Mouse (Mus musculus): ENCODE results near the gene Gpd1l. TPM values are rescaled to one million over a fixed set of nuclear protein-coding genes. Genes with fewer than 3 reads are reported as not detected.

The Gpd1l gene
- polyA plus RNA-seq, 1 experiment from 2014 or later = 6.7 TPM

DNA sequence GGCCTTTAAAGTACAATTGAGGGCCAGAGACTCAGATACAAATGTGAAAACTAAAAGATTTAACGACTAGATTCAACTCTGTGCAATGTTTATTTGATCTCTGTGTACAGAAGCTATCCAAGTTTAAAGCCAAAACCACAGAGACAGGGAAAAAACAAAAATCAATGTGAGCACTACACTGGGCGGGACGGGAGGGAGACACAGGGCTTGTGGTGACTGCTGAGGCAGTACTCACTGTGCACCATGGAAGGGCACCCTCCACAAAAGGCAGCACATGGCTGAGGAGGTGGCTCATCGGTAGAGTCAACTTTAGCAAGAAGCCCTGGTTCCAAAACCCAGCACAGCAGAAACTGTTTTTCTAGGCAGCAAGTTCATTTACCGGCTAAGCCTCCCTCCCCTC, 9.3 kb downstream of the Gpd1l start:
- no peaks in the 10 kb centered on the region for H3K9me3 ChIP-seq (ENCODE audit: control insufficient read depth, low read length)
- no peaks in the 10 kb centered on the region for H3K4me1 ChIP-seq (ENCODE audit: control insufficient read depth, insufficient read depth, low read length)
- H3K36me3 ChIP-seq (ENCODE audit: control insufficient read depth, insufficient read depth, low read length) = no peaks in the 10 kb centered on the region
- ATAC-seq (ENCODE audit: insufficient number of reproducible peaks, low FRiP score, low TSS enrichment, low read depth) (no peak), DNase-seq (ENCODE audit: low spot score) (no peak)
- 53% methylated on average over 5 of the region's 5 CpGs for WGBS
- no peak overlapping the region for H3K4me3 ChIP-seq (ENCODE audit: low read depth, low read length)
- H3K9ac ChIP-seq (ENCODE audit: low read length) = no peak overlapping the region
- H3K27me3 ChIP-seq (ENCODE audit: control insufficient read depth, insufficient read depth, low read length) = no peaks in the 10 kb centered on the region
- no peak overlapping the region for H3K27ac ChIP-seq (replicated peaks; ENCODE audit: low read depth, low read length)
- no peak overlapping the region for H3K4me2 ChIP-seq (ENCODE audit: low read depth, severe bottlenecking)

DNA sequence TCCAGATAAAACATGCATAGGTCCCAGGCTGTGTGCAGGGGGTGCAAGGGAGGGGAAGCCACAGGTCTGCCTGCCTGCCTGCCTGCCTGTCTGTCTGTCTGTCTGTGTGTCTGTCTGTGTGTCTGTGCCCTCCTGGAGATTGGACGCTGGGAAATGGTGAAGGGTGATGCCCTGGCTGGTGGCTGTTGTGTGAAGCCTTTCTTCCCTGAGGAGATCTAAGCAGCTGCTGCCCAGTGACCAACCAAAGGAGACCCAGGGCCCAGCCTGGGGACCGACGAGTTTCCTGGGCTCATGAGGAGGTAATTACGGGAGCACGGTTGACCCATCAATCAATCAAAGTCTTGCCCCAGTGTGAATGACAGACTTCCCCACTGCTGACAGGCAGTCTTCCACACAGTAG, 11.6 kb downstream of the Gpd1l start:
- no peaks in the 10 kb centered on the region for H3K27me3 ChIP-seq (ENCODE audit: control insufficient read depth, insufficient read depth, low read length)
- H3K9me3 ChIP-seq (ENCODE audit: control insufficient read depth, low read length) = no peaks in the 10 kb centered on the region
- H3K27ac ChIP-seq (replicated peaks; ENCODE audit: low read depth, low read length) = no peak overlapping the region
- DNase-seq (ENCODE audit: low spot score) = no peak
- no peaks in the 10 kb centered on the region for H3K4me1 ChIP-seq (ENCODE audit: control insufficient read depth, insufficient read depth, low read length)
- no peak overlapping the region for H3K4me2 ChIP-seq (ENCODE audit: low read depth, severe bottlenecking)
- no peak overlapping the region for H3K9ac ChIP-seq (ENCODE audit: low read length)
- no peak for ATAC-seq (ENCODE audit: insufficient number of reproducible peaks, low FRiP score, low TSS enrichment, low read depth)
- no peaks in the 10 kb centered on the region for H3K36me3 ChIP-seq (ENCODE audit: control insufficient read depth, insufficient read depth, low read length)
- WGBS = 51% methylated on average over 5 of the region's 5 CpGs
- no peak overlapping the region for H3K4me3 ChIP-seq (ENCODE audit: low read depth, low read length)

DNA sequence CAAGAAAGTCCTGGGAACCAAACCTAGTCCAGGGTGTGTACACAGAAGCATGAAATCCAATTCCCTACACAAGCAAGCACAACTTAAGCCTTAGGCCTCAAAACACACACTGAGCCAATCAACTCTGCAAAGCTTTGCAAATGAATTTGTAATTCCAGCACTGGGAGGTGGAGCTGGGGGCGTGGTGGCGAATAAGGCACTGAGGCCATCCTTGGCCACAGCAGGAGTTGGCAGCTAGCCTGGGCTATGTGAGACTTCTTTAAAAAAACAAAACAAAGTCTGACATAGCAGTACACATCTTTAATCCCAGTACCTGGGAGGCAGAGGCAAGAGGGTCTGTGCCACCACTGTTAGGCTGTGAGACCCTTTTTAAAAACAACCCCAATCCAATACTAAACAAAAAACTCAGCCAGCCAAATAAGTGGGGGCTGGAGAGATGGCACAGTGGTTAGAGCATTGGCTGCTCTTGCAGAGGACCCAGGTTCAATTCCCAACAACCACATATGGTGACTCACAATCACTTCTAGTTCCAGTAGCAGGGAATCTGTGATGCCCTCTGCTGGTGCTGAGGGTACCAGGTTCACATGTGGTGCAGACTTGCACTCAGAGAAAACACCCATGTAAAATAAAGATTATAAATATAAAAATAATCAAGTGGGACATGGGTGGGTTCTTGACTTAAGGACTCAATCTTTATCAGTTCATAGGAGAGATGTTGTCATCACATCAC, 12.3 kb downstream of the Gpd1l start:
- no peaks in the 10 kb centered on the region for H3K9me3 ChIP-seq (ENCODE audit: control insufficient read depth, low read length)
- no peaks in the 10 kb centered on the region for H3K4me1 ChIP-seq (ENCODE audit: control insufficient read depth, insufficient read depth, low read length)
- H3K36me3 ChIP-seq (ENCODE audit: control insufficient read depth, insufficient read depth, low read length) = no peaks in the 10 kb centered on the region
- 90% methylated on average over 2 of the region's 2 CpGs for WGBS
- no peak overlapping the region for H3K4me3 ChIP-seq (ENCODE audit: low read depth, low read length)
- ATAC-seq (ENCODE audit: insufficient number of reproducible peaks, low FRiP score, low TSS enrichment, low read depth) (no peak), DNase-seq (ENCODE audit: low spot score) (no peak)
- H3K27me3 ChIP-seq (ENCODE audit: control insufficient read depth, insufficient read depth, low read length) = no peaks in the 10 kb centered on the region
- no peak overlapping the region for H3K27ac ChIP-seq (replicated peaks; ENCODE audit: low read depth, low read length)
- H3K4me2 ChIP-seq (ENCODE audit: low read depth, severe bottlenecking) = no peak overlapping the region
- no peak overlapping the region for H3K9ac ChIP-seq (ENCODE audit: low read length)

DNA sequence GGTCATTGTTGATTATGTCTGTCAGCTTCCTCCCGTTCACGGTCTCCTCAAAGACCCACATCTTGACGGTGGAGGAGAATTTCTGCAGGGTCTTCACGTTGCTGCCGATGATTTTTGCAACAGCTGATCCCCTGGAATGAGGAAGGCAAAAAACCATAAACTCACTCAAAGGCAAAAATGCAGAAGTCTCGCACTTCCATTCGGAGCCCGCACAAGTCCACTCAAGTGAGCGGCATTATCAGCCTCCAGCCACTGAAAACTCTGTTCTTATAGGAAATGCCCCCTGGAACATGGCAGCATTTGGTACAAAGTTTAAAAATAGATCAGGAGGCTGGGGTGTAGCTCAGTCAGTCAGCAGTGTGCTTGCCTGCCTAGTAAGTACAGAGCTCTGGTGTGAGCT, 13.2 kb downstream of the Gpd1l start:
- DNase-seq (ENCODE audit: low spot score) (no peak), ATAC-seq (ENCODE audit: insufficient number of reproducible peaks, low FRiP score, low TSS enrichment, low read depth) (no peak)
- no peak overlapping the region for H3K9ac ChIP-seq (ENCODE audit: low read length)
- H3K27ac ChIP-seq (replicated peaks; ENCODE audit: low read depth, low read length) = no peak overlapping the region
- no peaks in the 10 kb centered on the region for H3K9me3 ChIP-seq (ENCODE audit: control insufficient read depth, low read length)
- no peaks in the 10 kb centered on the region for H3K27me3 ChIP-seq (ENCODE audit: control insufficient read depth, insufficient read depth, low read length)
- no peak overlapping the region for H3K4me3 ChIP-seq (ENCODE audit: low read depth, low read length)
- 92% methylated on average over 9 of the region's 9 CpGs for WGBS
- no peak overlapping the region for H3K4me2 ChIP-seq (ENCODE audit: low read depth, severe bottlenecking)
- no peaks in the 10 kb centered on the region for H3K36me3 ChIP-seq (ENCODE audit: control insufficient read depth, insufficient read depth, low read length)
- H3K4me1 ChIP-seq (ENCODE audit: control insufficient read depth, insufficient read depth, low read length) = no peaks in the 10 kb centered on the region

DNA sequence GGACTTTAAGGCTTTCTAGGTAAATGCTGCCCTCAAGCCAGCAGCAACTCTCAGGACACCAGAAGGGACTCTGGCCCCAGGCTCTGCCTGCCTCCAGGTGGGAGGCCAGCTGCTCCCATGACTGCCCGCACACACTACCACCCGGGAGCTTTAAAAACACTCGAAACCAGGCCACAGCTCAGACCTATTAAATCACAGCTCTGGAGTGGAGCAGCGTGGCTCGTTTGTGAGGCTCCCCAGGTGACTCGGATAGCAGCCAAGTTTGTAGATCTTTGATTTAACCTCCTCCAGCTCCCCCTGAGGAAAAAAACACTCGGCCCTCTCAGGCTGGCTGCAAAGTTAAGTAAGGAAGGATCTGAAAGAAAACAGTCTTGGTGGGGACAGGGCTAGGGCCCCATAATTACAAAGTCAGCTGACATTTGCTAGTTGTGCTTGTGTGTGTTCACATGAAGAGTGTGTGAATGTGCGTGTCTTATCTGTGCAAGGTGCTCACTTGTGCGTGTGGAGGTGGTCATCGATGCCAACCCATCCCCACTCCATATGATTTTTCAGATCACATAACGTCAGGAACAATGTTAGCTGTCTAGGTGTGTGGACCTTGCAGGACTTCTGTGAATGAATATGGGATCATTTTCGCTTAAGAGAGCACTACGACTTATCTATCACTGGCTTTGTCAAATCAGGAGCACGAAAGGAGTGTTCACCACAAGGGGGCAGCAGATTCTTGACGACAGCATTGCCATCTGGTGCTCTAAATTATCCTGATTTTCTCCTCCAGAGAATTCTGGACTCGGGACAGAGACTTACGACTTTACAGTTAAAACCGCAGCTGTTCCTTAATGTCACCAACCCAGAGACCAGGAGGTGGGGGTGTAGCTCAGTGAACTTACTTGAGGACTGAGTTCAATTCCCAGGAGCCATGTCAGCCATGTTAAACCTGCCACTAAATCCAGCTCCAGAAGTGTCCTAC, 20.8 kb downstream of the Gpd1l start:
- 43% methylated on average over 18 of the region's 18 CpGs for WGBS
- Histone ChIP-seq H3K9me3 (ENCODE audit: control insufficient read depth, low read length) (no peaks in the 10 kb centered on the region), H3K27ac (replicated peaks; ENCODE audit: low read depth, low read length) (0 out of 2 replicates have a peak overlapping the region, but pooled peaks have one; percentile 36), H3K27me3 (ENCODE audit: control insufficient read depth, insufficient read depth, low read length) (no peaks in the 10 kb centered on the region), H3K36me3 (ENCODE audit: control insufficient read depth, insufficient read depth, low read length) (no peaks in the 10 kb centered on the region), H3K4me2 (ENCODE audit: low read depth, severe bottlenecking) (no peak overlapping the region), H3K4me1 (ENCODE audit: control insufficient read depth, insufficient read depth, low read length) (no peaks in the 10 kb centered on the region), H3K4me3 (ENCODE audit: low read depth, low read length) (no peak overlapping the region), H3K9ac (ENCODE audit: low read length) (no peak overlapping the region)
- DNase-seq (ENCODE audit: low spot score) (peak; percentile 88), ATAC-seq (ENCODE audit: insufficient number of reproducible peaks, low FRiP score, low TSS enrichment, low read depth) (peak; percentile 58; the same call in 1 of the 2 replicates)

DNA sequence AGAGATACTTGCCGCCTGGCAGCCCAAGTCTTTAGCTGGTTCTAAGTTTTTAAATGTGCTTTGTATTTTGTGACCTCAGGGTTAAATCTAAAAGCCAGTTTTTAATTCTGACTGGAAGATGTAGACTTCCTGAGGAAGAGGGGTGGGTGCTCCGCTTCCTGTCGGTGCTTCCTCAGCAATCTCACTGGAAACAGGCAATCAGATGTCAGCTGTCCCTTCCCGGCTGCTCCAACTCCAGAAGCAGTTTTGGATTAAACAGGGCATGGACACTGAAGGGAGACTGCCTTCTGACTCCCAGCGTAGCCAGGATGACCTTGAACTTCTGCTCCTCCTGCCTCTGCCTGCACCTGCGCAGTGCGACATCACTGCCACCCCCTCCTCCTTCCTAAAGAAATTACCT, 26.3 kb downstream of the Gpd1l start:
- Histone ChIP-seq H3K27me3 (ENCODE audit: control insufficient read depth, insufficient read depth, low read length) (no peaks in the 10 kb centered on the region), H3K9ac (ENCODE audit: low read length) (no peak overlapping the region), H3K27ac (replicated peaks; ENCODE audit: low read depth, low read length) (no peak overlapping the region), H3K4me1 (ENCODE audit: control insufficient read depth, insufficient read depth, low read length) (peaks cover 3% of the 10 kb centered on the region), H3K4me3 (ENCODE audit: low read depth, low read length) (no peak overlapping the region), H3K4me2 (ENCODE audit: low read depth, severe bottlenecking) (no peak overlapping the region), H3K36me3 (ENCODE audit: control insufficient read depth, insufficient read depth, low read length) (no peaks in the 10 kb centered on the region), H3K9me3 (ENCODE audit: control insufficient read depth, low read length) (no peaks in the 10 kb centered on the region)
- DNase-seq (ENCODE audit: low spot score) (no peak), ATAC-seq (ENCODE audit: insufficient number of reproducible peaks, low FRiP score, low TSS enrichment, low read depth) (no peak)
- WGBS = 70% methylated on average over 7 of the region's 7 CpGs

DNA sequence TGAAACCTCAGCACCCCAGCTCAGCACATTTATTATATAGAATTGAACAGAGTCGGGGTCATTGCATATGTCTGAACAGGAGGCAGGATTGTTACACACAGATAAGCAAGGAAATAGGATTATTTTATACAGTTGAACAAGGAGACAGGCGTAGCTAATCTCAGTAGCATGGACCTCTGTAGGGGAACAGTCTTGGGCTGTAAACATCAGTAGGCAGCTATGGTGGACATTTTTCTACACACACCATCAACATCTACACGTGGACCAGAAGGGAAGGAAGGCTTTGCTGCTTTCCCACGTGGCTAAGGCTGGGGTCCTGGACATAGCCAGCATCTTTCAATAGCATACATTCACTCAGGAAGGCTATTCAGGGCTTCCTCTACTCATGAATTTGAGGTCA, 37.9 kb downstream of the Gpd1l start:
- no peak for DNase-seq (ENCODE audit: low spot score)
- ATAC-seq (ENCODE audit: insufficient number of reproducible peaks, low FRiP score, low TSS enrichment, low read depth) = no peak
- H3K27me3 ChIP-seq (ENCODE audit: control insufficient read depth, insufficient read depth, low read length) = no peaks in the 10 kb centered on the region
- H3K27ac ChIP-seq (replicated peaks; ENCODE audit: low read depth, low read length) = no peak overlapping the region
- H3K9ac ChIP-seq (ENCODE audit: low read length) = no peak overlapping the region
- no peaks in the 10 kb centered on the region for H3K9me3 ChIP-seq (ENCODE audit: control insufficient read depth, low read length)
- no peak overlapping the region for H3K4me2 ChIP-seq (ENCODE audit: low read depth, severe bottlenecking)
- H3K4me3 ChIP-seq (ENCODE audit: low read depth, low read length) = no peak overlapping the region
- H3K36me3 ChIP-seq (ENCODE audit: control insufficient read depth, insufficient read depth, low read length) = no peaks in the 10 kb centered on the region
- H3K4me1 ChIP-seq (ENCODE audit: control insufficient read depth, insufficient read depth, low read length) = no peaks in the 10 kb centered on the region
- 79% methylated on average over 4 of the region's 4 CpGs for WGBS

DNA sequence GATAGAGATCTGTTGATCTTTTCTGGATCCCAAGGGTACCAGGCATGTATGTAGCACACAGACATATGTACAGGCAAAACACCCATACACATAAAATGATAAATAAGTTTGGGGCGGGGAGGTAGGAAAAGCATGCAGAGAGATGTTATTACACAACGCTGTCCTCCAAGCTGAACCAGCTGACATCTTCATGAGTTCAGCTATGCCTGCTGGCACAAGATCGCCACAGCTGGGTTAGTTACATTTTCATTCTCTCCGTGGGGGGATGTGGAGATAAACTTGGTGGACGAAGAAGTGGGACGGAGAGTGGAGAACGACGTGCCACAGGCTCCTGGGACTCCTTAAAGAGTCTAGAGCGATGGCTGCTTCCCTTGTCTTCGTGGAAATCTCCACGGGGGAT, 40.8 kb downstream of the Gpd1l start:
- H3K27ac ChIP-seq (replicated peaks; ENCODE audit: low read depth, low read length) = no peak overlapping the region
- no peak overlapping the region for H3K4me3 ChIP-seq (ENCODE audit: low read depth, low read length)
- H3K4me1 ChIP-seq (ENCODE audit: control insufficient read depth, insufficient read depth, low read length) = no peaks in the 10 kb centered on the region
- H3K4me2 ChIP-seq (ENCODE audit: low read depth, severe bottlenecking) = no peak overlapping the region
- no peaks in the 10 kb centered on the region for H3K9me3 ChIP-seq (ENCODE audit: control insufficient read depth, low read length)
- WGBS = 87% methylated on average over 11 of the region's 11 CpGs
- ATAC-seq (ENCODE audit: insufficient number of reproducible peaks, low FRiP score, low TSS enrichment, low read depth) (no peak), DNase-seq (ENCODE audit: low spot score) (no peak)
- H3K9ac ChIP-seq (ENCODE audit: low read length) = no peak overlapping the region
- no peaks in the 10 kb centered on the region for H3K27me3 ChIP-seq (ENCODE audit: control insufficient read depth, insufficient read depth, low read length)
- H3K36me3 ChIP-seq (ENCODE audit: control insufficient read depth, insufficient read depth, low read length) = no peaks in the 10 kb centered on the region

All from limb, embryonic 11.5 days (tissue).